Mouse (Mus musculus) MEL (cell line): Measurements from ENCODE around the gene Arhgap45.

Source experiments
- CTCF ChIP-seq, 3 experiments: IDR thresholded peaks in 2 of 3; conservative IDR thresholded peaks in 1 of 3; 2 replicates each; pipeline ENCODE4 v1.5.1; 2011 to 2012; ENCODE audit warnings: low read length in 3 of 3, low read depth in 2 of 3, mild to moderate bottlenecking in 2 of 3, improper control_type of control experiment in 1 of 3, inconsistent platforms in 1 of 3, mixed read lengths in 1 of 3, moderate library complexity in 1 of 3; ENCODE audit not compliant: control insufficient read depth in 1 of 3, insufficient read depth in 1 of 3, poor library complexity in 1 of 3, severe bottlenecking in 1 of 3
- E2F4 ChIP-seq: IDR thresholded peaks from 2 replicates; pipeline ENCODE4 v1.6.1; 2011; ENCODE audit warnings: low read depth, low read length, improper control_type of control experiment, borderline replicate concordance
- GABPA ChIP-seq: IDR thresholded peaks from 2 replicates; pipeline ENCODE4 v1.6.1; 2012; ENCODE audit warnings: low read depth, mild to moderate bottlenecking, inconsistent platforms, low read length, improper control_type of control experiment, moderate library complexity
- GATA1 ChIP-seq: IDR thresholded peaks from 2 replicates; pipeline ENCODE4 v1.6.1; 2011; ENCODE audit warnings: low read depth, low read length, improper control_type of control experiment
- MAX ChIP-seq: IDR thresholded peaks from 2 replicates; pipeline ENCODE4 v1.6.1; 2011; ENCODE audit warnings: low read length, improper control_type of control experiment
- MEF2A ChIP-seq: IDR thresholded peaks from 2 replicates; pipeline ENCODE4 v1.6.1; 2014; ENCODE audit warnings: low read depth, mild to moderate bottlenecking, inconsistent platforms, low read length, improper control_type of control experiment; ENCODE audit not compliant: poor library complexity, insufficient replicate concordance, severe bottlenecking; ENCODE audit errors: extremely low read depth
- NRF1 ChIP-seq: IDR thresholded peaks from 2 replicates; pipeline ENCODE4 v1.6.1; 2014; ENCODE audit warnings: low read depth, mild to moderate bottlenecking, inconsistent platforms, low read length, improper control_type of control experiment, moderate library complexity; ENCODE audit not compliant: poor library complexity, insufficient read depth, severe bottlenecking
- POLR2A ChIP-seq, 2 experiments: IDR thresholded peaks; 2 replicates each; pipeline ENCODE4 v1.6.1; 2011 to 2012; ENCODE audit warnings: low read length in 2 of 2, mild to moderate bottlenecking in 2 of 2, control low read depth in 1 of 2, improper control_type of control experiment in 1 of 2, low read depth in 1 of 2, moderate library complexity in 1 of 2; ENCODE audit not compliant: control insufficient read depth in 1 of 2, insufficient read depth in 1 of 2, poor library complexity in 1 of 2
- RAD21 ChIP-seq: IDR thresholded peaks from 2 replicates; pipeline ENCODE4 v1.6.1; 2011; ENCODE audit warnings: mild to moderate bottlenecking, low read depth, low read length, improper control_type of control experiment
- SIN3A ChIP-seq: IDR thresholded peaks from 2 replicates; pipeline ENCODE4 v1.6.1; 2012; ENCODE audit warnings: low read length, improper control_type of control experiment, inconsistent platforms
- TCF12 ChIP-seq: IDR thresholded peaks from 2 replicates; pipeline ENCODE4 v1.6.1; 2014; ENCODE audit warnings: low read depth, mild to moderate bottlenecking, inconsistent platforms, low read length, improper control_type of control experiment, moderate library complexity
- ZC3H11A ChIP-seq: IDR thresholded peaks from 2 replicates; pipeline ENCODE4 v1.6.1; 2012; ENCODE audit warnings: low read depth, mild to moderate bottlenecking, inconsistent platforms, low read length, improper control_type of control experiment

GRCm38 (mm10) chr10:80063104-80063503 is 46.7 kb downstream of the Arhgap45 start:
- TF ChIP-seq TCF12 (no peak), RAD21 (no peak), POLR2A (IDR thresholded peaks at IDR 0.05; ENCODE audit: control insufficient read depth in 1 of 2, insufficient read depth in 1 of 2, low read depth in 1 of 2, low read length in 2 of 2, poor library complexity in 1 of 2) (no peak), SIN3A (no peak), MAX (no peak), MEF2A (no peak), NRF1 (no peak), CTCF (IDR thresholded peaks at IDR 0.05 in 2 of 3, conservative IDR thresholded peaks at IDR 0.05 in 1 of 3; ENCODE audit: control insufficient read depth in 1 of 3, insufficient read depth in 1 of 3, low read depth in 2 of 3, low read length in 3 of 3, poor library complexity in 1 of 3, severe bottlenecking in 1 of 3) (no peak), E2F4 (no peak), GATA1 (no peak), GABPA (no peak), ZC3H11A (no peak)
